Mouse (Mus musculus) CD4-positive helper T cell, adult 2 months (primary cell): ENCODE measurements around the gene Arhgap25.
"Not testable (repeated sequence)": the region's sequence is repeated elsewhere in the genome, so short reads cannot be mapped to it uniquely, and the experiment has no call there.

Experiments used
- DNase-seq: peaks from one replicate; pipeline ENCODE4 v3.0.0-alpha.2; 2012; ENCODE audit warnings: low read depth, missing footprints, low spot score

Arhgap25 gene

DNA sequence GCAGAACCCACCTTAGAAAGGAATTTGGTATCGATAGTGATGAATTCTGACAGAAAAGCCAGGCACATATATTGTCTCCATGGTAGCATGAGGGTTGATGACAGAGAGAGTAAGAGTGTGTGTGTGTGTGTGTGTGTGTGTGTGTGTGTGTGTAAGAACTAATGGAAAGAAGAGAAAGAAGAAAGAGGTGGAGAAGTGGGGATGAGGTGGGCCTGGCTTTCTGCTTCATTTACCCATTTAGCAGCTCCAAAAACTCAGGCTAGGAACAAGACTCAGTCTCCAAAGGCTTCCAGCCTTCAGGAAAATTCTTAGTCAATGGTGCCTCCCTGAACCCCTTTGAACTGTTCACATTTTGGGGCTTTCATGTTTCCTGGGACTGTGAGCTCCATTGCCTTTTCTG is 29.5 kb downstream of the Arhgap25 start:
- peak; percentile 77 for DNase-seq

DNA sequence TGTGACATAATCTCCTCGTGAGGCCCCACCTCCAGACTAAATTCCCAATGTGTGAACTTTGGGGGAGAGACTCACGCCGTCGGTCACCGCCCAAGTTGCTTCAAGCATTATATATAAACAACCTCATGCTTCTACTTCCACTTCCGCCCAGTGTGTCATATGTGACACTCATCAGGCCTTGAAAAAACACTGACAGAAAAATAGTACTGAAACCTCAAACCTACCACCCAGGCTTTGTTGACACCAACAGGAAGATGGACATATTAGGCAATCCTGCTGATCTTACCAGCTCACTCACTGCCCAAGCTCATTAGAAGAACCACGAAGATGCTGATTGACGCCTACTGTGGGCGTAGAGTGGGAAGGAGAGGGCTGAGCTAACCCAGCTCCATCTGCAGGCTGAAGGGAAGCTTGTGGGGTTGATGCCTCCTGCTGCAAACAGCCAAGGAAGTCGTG is 30.2 kb downstream of the Arhgap25 start:
- peak; percentile 94 for DNase-seq

DNA sequence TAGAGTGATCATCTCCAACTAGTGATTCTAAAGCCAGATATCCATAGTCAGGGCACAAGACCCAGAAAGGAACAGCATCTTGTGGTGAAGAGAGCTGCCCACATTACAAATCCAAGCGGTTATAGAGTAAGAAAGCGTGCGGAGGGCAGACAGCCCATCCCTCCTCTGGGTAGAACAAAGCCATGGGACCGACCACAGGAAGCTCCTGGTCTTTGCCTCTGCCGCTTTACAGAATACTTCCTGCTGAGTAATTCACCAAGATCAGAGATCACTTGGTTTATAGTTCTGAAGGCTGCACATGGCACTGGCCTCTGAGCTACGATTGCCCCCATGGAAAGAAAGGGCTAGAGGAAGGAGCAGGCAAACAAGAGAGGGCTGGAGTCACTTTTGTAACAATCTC is 30.6 kb downstream of the Arhgap25 start:
- peak; percentile 85 for DNase-seq

DNA sequence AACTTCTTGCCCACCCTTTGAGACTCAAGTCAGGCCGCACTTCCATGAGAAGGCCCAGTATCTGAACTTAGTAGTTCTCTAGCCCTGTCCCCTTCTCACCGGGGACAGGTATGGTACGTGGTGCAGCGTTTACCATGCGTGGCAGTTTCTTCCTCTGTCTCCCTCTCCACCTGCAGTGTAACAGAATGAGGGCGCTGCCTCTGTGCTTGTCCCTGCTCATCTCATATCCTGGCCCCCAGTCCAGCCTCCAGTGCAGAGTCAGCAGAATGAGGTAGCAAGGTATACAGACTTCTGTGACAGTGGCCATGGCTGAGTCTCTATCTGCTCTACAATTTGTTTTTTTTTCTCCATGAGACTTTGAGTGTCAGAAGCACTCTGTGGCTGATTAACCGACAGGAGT is 32.4 kb downstream of the Arhgap25 start:
- DNase-seq, result no peak

DNA sequence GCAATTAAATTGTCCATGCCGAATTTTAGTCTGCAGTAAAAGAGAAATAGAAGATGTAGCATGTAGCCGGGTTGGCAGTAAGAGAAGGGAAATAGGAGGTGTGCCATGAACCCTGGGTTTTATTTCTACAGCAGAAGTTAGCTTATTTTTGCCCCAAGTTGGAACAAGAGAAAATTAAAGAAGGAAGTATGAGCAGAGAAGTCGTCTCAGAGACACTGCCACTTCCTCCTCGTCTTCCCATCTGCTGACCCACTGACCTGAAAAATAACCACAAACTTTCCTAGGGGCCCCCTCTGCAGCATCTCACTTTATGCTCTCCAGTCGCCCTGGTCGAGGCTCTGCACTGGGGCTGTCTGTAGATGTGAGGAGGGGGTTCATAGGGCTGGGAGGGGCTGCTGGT is 33.3 kb downstream of the Arhgap25 start:
- DNase-seq, result no peak

DNA sequence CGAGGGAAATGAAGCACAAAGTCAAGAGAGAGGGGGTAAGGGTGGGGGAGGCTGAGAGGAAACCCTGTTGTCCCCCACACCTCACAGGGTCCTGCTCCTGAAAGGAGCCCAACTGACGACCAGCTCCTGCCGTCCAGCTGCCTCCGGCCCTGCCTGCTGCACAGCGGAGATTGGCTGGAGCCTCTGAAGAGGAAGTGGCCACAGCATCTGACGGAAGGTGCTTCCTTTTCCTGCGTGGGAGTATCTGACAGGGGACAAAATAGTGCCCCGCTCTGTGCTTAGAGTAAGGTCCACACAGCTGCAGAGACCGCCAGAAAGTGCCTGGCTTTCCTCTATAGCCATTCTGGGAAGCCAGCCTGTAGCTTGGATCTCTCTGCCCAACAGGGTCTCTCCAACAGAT is 36.9 kb downstream of the Arhgap25 start:
- DNase-seq, result no peak

DNA sequence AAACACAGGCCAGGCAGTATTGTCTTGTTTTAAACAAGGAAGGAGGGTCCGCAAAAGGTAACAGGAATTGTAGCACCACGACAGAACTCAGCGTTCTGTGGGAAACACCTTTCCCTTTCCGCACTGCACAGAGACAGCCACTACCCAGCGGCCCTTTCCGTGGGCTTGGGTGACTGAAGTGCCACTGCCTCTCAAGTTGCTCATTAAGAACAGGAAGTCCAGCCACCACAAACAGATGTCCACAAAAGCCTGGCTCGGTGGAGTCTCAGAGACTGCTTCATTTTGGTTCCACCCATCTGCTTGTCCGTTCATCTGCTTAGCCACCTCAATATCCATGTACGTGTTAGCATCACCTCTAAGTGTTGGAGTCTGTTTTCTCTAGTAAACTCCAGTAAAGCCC is 38.7 kb downstream of the Arhgap25 start:
- no peak for DNase-seq

DNA sequence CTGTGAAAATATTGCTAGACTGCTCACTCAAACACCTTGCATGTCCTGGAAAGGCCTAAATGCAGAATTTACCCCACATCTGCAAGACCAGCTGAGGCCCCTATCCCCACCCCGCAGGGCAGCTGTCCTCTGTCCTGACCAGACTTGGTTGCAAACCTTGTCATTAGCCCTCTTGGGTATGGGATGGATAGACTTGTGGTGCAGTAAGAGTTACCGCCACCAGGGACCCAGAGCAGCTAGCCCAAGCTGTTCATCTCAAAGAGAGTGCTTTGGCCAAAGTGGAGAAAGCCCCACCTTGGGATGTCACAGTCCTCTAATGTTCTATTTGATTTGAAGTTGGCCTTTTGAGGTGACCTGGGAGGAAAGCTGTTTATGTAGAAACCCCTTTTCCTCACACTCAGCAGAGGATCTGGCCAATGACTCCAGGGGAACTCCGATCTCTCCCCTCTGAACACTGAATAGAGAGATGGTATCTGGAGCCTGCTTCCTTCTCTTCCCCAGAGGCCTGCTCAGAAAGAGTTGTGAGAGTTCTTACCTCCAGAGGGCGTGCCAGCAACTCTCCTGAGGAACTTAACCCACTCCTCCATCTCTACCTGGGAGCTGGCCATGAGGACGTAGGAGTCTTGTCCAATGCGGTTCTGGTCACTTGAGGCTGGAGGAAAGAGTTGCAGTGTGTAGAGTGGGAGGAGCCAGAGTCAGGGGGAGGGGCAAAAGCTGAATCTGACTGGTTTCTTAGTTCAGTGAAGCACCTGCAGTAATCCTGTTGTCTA is 45.2 kb downstream of the Arhgap25 start:
- DNase-seq, result peak; percentile 39

DNA sequence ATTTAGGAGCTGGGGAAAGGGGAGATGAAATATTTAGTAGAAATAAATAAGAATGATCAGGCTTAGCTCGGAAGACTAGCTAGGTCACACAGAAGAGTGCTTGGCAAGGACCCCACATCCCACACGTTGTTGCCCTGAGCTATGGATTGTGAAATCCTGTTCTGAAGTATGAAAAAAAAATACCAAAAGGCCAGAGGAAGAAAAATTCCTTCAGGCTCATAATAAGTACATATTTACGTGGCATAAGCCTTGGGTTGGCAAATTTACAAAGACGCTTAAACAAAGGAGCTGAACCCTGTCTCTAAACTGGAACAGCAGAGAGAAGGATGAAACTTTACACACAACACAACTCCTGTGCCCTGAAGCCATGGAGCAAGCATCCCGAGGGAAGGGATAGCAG is 48.3 kb downstream of the Arhgap25 start:
- no peak for DNase-seq

DNA sequence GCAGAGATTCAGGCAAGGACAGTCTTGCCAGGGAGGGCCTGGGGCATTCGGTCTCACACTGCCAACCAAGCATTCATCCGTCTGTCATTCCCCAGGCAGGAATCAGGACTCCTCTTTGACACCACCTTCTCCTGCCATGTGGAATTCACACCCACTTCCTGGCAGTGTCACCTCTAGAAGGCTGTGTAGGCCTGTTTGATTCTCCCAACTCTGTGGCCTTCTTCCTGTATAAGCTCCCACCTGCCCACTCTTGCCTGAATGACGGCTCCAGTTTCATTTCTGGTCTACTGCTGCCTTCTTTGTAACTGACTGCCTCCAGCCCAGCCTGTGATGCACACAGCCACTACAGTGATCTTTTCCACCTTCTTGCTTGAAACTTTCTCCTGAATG is 49.2 kb downstream of the Arhgap25 start:
- DNase-seq, result no peak

DNA sequence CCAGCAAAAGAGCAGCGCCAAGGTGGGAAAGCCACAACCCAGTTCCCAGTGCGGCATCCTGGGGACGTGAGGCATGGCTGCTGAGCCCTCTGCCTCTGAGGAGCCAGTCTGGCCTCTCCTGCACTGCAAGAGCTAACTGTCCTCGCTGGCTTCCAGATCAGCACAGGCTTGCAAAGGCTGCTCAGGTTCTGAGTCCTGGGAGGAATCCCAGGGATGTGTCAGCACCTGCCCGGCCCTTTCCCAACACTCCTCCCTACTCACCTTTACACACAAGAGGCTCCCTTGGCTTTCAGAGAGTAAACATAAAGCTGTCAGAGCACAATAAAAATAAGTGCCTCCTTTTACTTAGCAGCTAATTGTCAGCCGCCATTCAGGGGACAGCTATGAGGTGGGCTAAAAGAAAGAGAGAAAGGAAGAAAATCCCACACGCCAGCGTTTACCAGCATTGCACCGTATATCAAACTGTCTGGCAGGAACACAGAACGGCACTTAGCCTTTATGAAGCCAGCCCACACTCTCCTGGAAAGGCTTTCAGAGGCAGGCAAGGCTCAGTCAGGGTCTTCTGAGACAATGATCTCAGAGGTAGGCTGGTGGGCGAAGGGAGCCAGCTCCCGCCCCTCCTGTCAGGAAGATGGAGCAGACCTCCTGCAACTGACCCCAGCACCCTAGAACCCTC is 49.7 kb downstream of the Arhgap25 start:
- DNase-seq, result no peak

DNA sequence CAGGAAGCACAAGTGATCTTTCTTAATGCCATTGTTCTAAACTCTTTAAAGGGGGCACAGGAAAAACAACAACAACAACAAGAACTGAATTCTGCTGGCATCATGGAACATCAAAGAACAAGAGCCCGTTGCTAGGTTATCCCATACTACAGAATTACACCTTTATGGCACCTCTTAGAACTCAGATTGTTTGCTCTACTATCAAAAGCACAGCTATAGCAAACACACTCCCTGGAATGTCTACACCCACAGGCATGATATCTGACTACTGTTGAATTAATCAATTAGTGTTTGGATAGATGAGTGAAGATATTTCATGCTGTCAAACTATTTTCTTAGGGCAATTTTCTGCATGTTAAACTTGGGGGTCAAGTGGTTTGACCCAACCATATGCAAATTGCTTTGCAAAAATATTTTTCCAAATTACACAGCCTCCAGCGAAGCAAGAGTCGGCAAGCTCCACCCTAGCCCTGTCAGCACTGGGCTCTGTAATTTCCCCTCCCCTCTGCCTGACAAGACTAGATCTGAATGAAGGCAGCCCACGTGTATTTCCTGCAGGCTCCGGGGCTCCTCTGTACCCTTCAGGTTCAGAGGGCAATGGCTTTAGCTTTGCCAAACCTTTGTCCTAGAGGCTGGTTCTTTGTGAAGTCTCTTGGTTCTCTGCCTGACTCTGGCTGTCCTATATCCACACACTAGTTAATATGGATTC is 53.6 kb downstream of the Arhgap25 start:
- DNase-seq, result no peak

DNA sequence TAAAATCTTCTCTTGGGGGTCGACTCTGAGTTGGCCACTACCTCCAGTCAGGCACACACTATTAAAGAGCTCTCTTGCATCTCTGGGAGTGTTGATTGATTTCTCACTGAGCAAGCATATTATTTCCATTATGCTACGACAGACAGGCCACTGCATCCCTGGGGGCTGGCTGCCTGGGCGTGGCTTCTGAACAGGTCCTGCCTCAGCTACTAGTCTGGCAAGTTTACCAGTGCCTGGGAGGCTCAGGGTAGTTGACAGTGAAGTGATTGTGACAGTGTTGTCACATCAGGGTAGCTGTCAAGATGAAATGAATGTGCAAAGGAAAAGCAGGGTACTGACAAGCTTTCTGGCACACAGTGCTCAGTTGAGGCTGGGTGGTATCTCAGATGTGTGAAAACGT is 54.2 kb downstream of the Arhgap25 start:
- DNase-seq, result no peak

DNA sequence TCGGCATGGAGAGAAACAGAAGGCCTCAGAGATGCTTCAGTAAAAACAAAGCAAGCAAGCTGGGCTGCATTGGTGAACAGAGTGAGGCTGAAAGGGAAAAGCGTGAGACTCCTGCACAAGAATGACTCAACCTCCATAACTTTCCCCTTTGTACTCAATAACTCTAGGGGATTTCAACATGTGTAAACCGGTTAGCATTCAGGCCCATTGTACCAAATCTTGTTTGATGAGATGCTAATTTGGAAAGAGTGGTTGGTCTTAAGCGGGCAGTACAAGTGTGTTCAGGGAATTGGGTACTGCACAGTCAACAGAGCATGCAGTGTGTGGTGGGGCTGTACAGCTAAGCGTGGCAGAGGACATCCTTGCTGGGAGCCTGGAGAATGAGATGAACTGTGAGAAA is 57.8 kb downstream of the Arhgap25 start:
- DNase-seq, result no peak

DNA sequence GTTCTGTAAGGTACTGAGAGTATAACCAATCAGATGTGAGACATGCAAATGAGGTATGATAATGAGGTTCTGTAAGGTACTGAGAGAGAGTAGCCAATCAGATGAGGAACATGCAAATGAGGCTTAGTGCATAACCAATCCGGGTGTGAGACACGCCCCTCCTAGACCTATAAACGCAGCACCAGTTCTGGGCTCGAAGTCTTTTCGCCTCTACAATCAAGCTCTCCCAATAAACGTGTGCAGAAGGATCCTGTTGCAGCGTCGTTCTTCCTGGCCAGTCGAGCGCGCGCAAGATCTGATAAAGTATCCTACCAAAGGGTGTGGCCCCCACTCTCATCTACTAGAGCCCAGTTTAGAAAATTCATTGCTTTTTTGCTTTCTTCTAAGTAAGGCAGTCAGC is 63.0 kb downstream of the Arhgap25 start:
- DNase-seq, result not testable (repeated sequence)

DNA sequence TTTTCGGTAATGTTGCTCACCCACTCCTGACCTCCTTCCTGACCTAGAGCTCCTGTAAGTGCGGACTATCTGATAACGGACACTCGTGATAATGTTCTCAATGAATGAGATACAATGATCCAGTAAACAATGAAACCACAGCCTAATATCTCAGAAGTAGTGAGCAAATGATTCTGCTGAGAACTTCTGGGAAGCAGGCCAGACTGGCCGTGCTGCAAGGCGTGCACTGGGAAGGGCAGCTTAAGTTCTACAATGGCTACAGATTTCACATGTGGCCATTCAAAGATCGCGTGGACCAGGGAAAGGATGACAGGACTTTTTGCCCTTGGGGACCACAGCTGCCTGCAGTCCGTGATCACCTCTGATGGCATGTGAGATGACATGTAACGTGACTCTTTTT is 64.7 kb downstream of the Arhgap25 start:
- no peak for DNase-seq

DNA sequence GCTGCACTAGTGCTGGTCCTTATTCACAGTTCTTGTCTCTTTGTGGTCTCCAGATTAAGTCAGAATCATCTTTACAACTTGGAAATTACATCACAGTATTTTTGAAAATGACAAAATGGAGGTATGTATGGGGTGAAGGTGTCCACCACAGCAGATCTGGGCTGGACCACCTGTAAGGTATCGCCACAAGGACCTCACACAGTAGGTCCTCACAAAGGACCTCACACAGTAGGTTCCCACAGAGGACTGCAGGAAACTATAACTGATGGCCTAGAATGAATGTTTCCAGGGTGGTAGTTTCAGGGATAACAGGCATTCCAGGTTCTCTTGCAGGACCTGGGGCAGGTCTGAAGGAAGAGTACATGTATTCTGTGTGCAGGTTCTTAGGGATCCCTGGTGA is 65.7 kb downstream of the Arhgap25 start:
- no peak for DNase-seq

DNA sequence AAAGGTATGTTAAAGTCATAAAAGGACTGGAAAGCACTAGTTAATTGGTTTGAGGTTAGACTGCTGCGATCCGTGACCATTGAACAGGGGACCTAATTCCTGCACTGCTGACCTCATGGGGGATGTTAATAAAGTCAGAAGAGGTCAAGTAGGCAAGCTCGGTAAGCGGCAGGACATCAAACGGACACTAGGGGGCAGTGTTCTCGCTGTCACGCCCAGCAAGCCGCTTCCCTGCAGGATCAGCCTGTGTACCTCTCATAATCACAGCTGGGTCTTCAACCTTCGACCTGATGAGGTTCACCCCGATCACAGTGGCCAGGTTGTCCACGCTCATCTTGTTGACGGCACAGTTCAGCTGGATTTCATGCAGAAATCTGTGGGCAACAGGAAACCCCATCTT is 66.8 kb downstream of the Arhgap25 start:
- DNase-seq, result peak; percentile 69

DNA sequence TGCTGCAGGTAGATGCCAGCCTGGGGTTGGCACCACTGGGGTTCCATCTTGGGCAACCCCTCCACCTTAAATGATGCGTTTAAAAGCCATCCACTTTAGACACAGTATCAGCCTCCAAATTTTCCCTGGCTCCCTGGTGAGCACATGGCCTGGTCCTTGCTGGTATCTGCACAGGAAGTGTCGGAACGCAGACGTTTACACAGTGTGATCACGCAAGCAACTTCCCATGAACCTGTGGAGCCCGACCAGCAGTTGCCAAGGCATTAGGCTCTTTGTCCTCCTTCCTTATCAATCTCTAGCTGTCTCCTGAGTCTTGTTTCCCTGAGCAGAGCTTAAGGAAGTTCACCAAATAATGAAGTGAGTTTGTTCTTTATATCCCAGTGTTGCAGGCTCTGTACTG is 77.6 kb downstream of the Arhgap25 start:
- no peak for DNase-seq

DNA sequence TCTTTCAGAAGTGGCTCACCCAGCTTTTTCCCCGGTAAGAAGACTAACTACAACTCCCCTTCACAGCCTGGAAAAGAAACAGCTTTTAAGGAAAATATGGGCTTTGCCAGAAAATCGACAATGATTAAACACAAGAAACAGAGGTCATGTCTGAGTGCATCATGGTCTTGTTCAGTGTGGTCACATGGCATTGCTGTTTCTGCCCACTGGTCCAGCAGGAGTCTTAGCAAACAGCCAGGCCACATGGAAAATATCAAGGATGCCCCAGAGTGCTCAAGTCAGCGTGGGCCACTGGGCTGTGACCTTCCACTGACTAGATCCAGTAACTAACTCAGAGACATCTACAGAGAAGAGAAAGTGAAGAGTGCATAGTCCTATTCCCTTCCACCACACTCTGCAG is 81.3 kb downstream of the Arhgap25 start:
- no peak for DNase-seq

DNA sequence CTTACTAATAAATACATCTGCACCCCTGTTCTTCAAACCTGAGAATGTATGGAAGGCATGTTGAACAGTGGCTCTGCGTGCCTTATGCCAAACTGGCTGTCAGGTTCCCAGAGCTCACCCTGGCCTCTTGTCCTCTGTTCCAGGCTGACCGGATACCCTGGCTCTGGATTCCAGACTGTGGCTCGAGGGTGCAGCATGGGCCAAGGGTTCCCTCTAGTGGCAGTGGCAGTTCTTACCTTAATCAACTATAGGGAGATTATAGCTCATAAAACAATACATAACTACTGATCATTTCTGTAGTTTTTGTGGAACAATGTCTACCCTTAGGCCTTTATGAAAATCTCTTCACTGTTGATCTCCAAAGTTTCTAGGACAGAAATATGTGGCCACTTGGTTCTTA is 82.0 kb downstream of the Arhgap25 start:
- DNase-seq, result peak; percentile 31

DNA sequence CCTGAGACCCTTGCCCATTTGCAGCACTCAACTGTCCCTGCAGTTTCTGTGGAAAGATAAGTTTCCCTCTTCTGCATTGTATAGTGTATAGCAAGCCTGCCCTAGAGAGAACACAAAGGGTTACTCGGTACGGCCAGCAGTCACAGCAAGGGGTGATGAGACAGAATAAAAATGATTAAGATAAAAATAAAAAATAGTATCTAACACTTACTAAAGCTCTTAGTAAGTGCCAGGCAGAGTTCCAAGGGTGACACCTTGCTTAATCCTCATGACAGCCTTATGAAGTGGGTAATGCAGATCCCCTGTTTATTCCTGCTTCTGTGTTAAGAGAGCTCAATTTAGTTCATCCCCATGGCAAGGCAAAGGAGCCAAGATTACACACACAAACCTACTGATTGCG is 83.5 kb downstream of the Arhgap25 start:
- DNase-seq, result no peak

DNA sequence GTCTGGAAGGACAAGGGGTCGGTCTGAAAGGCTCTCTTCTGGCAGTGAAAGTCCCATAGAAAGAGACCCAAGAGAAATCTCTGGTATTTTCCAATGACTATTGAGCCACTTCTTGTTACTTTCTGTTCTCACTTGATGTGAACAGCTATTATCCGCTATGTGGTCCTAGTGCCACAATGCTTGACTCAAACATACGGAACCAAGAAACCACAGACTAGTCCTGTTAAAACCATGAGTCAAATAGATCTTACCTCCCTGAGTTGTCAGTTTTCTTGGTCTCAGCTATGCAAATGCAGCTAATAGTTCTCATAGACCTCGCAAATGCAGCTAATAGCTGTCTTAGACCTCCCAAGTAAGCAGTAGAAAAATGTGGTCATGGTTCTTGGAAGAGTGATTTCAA is 85.8 kb downstream of the Arhgap25 start:
- peak; percentile 47 for DNase-seq
